ENCODE assay signal across 9 mouse cellular contexts in genomic region chr9:107633661-107634405, GRCm38 (mm10). TPM values are rescaled to one million over a fixed set of nuclear protein-coding genes. Genes with fewer than 3 reads are reported as not detected.
A peak's percentile ranks its signal among the peaks of the same experiment; 100 is the strongest.
DNase-seq lines count a peak whose midpoint lies in the region; ATAC-seq lines count a peak whose summit lies in the region.
"Had no signal": no experiment of that assay in that cellular context is flagged by ENCODE, and none has a peak within 500 bp of the region (broad histone marks: within the 10 kb centered on the region; RNA-seq: fewer than 3 reads in every experiment).

No protein-coding gene starts in this region.

- peak overlapping the region; percentile 93 for H3K9ac ChIP-seq in limb, embryonic 13.5 days
- peak overlapping the region; percentile 90 for H3K9ac ChIP-seq in midbrain, embryonic 15.5 days

- H3K4me1 ChIP-seq in embryonic facial prominence, embryonic 10.5 days: peaks cover 88% of the 10 kb centered on the region
- H3K4me1 ChIP-seq in limb, embryonic 13.5 days: peaks cover 67% of the 10 kb centered on the region
- H3K4me1 ChIP-seq in midbrain, embryonic 15.5 days: peaks cover 83% of the 10 kb centered on the region

- H3K4me2 ChIP-seq in limb, embryonic 13.5 days (replicated peaks): peak overlapping the region; percentile 100
- H3K4me2 ChIP-seq in midbrain, embryonic 15.5 days: peak overlapping the region; percentile 97

- H3K9me3 ChIP-seq in embryonic facial prominence, embryonic 10.5 days: no peaks in the 10 kb centered on the region
- no peaks in the 10 kb centered on the region for H3K9me3 ChIP-seq in limb, embryonic 13.5 days
- H3K9me3 ChIP-seq in midbrain, embryonic 15.5 days: no peaks in the 10 kb centered on the region

- intact Hi-C loops in heart, postnatal 10 days (cut with DNase I): loop anchor here (2.0 kb wide), 1 partner anchor 21 kb away; no protein-coding TSS in a partner anchor

- no peaks in the 10 kb centered on the region for H3K27me3 ChIP-seq in embryonic facial prominence, embryonic 10.5 days (replicated peaks; ENCODE audit: low read depth, poor library complexity, severe bottlenecking)
- no peaks in the 10 kb centered on the region for H3K27me3 ChIP-seq in limb, embryonic 13.5 days
- H3K27me3 ChIP-seq in midbrain, embryonic 15.5 days (replicated peaks): no peaks in the 10 kb centered on the region

- peak overlapping the region; percentile 95 for H3K4me3 ChIP-seq in embryonic facial prominence, embryonic 10.5 days
- H3K4me3 ChIP-seq in limb, embryonic 13.5 days: peak overlapping the region; percentile 92
- H3K4me3 ChIP-seq in midbrain, embryonic 15.5 days: peak overlapping the region; percentile 76

- peak overlapping the region; percentile 96 for H3K27ac ChIP-seq in embryonic facial prominence, embryonic 10.5 days (replicated peaks)
- peak overlapping the region; percentile 88 for H3K27ac ChIP-seq in limb, embryonic 13.5 days
- peak overlapping the region; percentile 92 for H3K27ac ChIP-seq in midbrain, embryonic 15.5 days

- no peak for ATAC-seq in limb, embryonic 13.5 days (ENCODE audit: low FRiP score, low read depth)
- no peak for ATAC-seq in midbrain, embryonic 15.5 days (replicated peaks)

- WGBS in embryonic facial prominence, embryonic 10.5 days: 3% methylated on average over 15 of the region's 15 CpGs
- WGBS in limb, embryonic 13.5 days: 1% methylated on average over 15 of the region's 15 CpGs
- 0% methylated on average over 15 of the region's 15 CpGs for WGBS in midbrain, embryonic 15.5 days

- DNase-seq in adrenal gland, postnatal 14 days: peak; percentile 65
- no peak for DNase-seq in adrenal gland, adult 18-20 months (ENCODE audit: low spot score in 2 of 2)
- DNase-seq in 3T3-L1 (ENCODE audit: low read depth, low spot score): peak; percentile 53
- peak; percentile 49 for DNase-seq in embryonic facial prominence, embryonic 10.5 days (ENCODE audit: low spot score)
- peak; percentile 59 to 72 for DNase-seq in heart, postnatal 10 days
- no peak for DNase-seq in right cerebral cortex, postnatal 14 days

- peaks cover 27% of the 10 kb centered on the region for H3K36me3 ChIP-seq in embryonic facial prominence, embryonic 10.5 days (replicated peaks)
- peaks cover 18% of the 10 kb centered on the region; the same call in 1 of the 2 replicates for H3K36me3 ChIP-seq in limb, embryonic 13.5 days
- H3K36me3 ChIP-seq in midbrain, embryonic 15.5 days (replicated peaks): no peaks in the 10 kb centered on the region

RNA-seq across cellular contexts. Expression of gene Gnai2, which starts 1.3 kb away (rescaled TPM):
- 249 and 284 TPM in 2 replicates for total RNA-seq in adrenal gland, postnatal 14 days (2021)
- total RNA-seq in adrenal gland, adult 18-20 months (2021): 100 to 1,000 TPM; 238 to 263 TPM
- polyA plus RNA-seq in embryonic facial prominence, embryonic 10.5 days (2016; fragmentation: Nextera tagmentation; extraction: Ambion mirVana): 334 and 363 TPM in 2 replicates
- 100 to 1,000 TPM; 422 to 478 TPM for total RNA-seq in heart, postnatal 10 days (2021)
- 383 and 392 TPM in 2 replicates for polyA plus RNA-seq in limb, embryonic 13.5 days (2015; fragmentation: Nextera tagmentation; extraction: Ambion mirVana)
- polyA plus RNA-seq in midbrain, embryonic 15.5 days (2015; fragmentation: Nextera tagmentation; extraction: Ambion mirVana): 299 and 386 TPM in 2 replicates

RNA-seq across cellular contexts. Expression of gene Sema3b, which starts 24.8 kb away (rescaled TPM):
- 8.3 and 8.7 TPM in 2 replicates for total RNA-seq in adrenal gland, postnatal 14 days (2021)
- total RNA-seq in adrenal gland, adult 18-20 months (2021): 1 to 10 TPM; 5.1 to 6.3 TPM
- 2.7 TPM in 2 replicates for polyA plus RNA-seq in embryonic facial prominence, embryonic 10.5 days (2016; fragmentation: Nextera tagmentation; extraction: Ambion mirVana)
- total RNA-seq in heart, postnatal 10 days (2021): 10 to 100 TPM; 15.4 to 17.3 TPM
- 8.0 and 8.6 TPM in 2 replicates for polyA plus RNA-seq in limb, embryonic 13.5 days (2015; fragmentation: Nextera tagmentation; extraction: Ambion mirVana)
- polyA plus RNA-seq in midbrain, embryonic 15.5 days (2015; fragmentation: Nextera tagmentation; extraction: Ambion mirVana): 4.3 and 4.9 TPM in 2 replicates

RNA-seq across cellular contexts. Expression of gene Slc38a3, which starts 35.5 kb away (rescaled TPM):
- 4.9 and 85.2 TPM in 2 replicates for total RNA-seq in adrenal gland, postnatal 14 days (2021)
- total RNA-seq in adrenal gland, adult 18-20 months (2021): under 1 TPM; 0.33 to 0.64 TPM
- polyA plus RNA-seq in embryonic facial prominence, embryonic 10.5 days (2016; fragmentation: Nextera tagmentation; extraction: Ambion mirVana): 5.6 and 6.6 TPM in 2 replicates
- total RNA-seq in heart, postnatal 10 days (2021): 10 to 100 TPM; 20.5 to 22.6 TPM
- polyA plus RNA-seq in limb, embryonic 13.5 days (2015; fragmentation: Nextera tagmentation; extraction: Ambion mirVana): 4.3 and 5.3 TPM in 2 replicates
- polyA plus RNA-seq in midbrain, embryonic 15.5 days (2015; fragmentation: Nextera tagmentation; extraction: Ambion mirVana): 31.8 and 40.4 TPM in 2 replicates

RNA-seq across cellular contexts. Expression of gene Gnat1, which starts 45.7 kb away (rescaled TPM):
- total RNA-seq in adrenal gland, postnatal 14 days (2021): 0.34 and 0.41 TPM in 2 replicates
- under 1 TPM; 0.22 to 0.56 TPM for total RNA-seq in adrenal gland, adult 18-20 months (2021)
- polyA plus RNA-seq in embryonic facial prominence, embryonic 10.5 days (2016; fragmentation: Nextera tagmentation; extraction: Ambion mirVana): 3.4 and 4.3 TPM in 2 replicates
- total RNA-seq in heart, postnatal 10 days (2021): not detected
- 0.74 and 1.0 TPM in 2 replicates for polyA plus RNA-seq in limb, embryonic 13.5 days (2015; fragmentation: Nextera tagmentation; extraction: Ambion mirVana)
- polyA plus RNA-seq in midbrain, embryonic 15.5 days (2015; fragmentation: Nextera tagmentation; extraction: Ambion mirVana): 2.1 and 2.2 TPM in 2 replicates
- total RNA-seq: heart, postnatal 36 days had no signal

RNA-seq across cellular contexts. Expression of gene Ifrd2, which starts 46.4 kb away (rescaled TPM):
- 42.1 and 43.1 TPM in 2 replicates for total RNA-seq in adrenal gland, postnatal 14 days (2021)
- total RNA-seq in adrenal gland, adult 18-20 months (2021): 10 to 100 TPM; 38.0 to 41.1 TPM
- polyA plus RNA-seq in embryonic facial prominence, embryonic 10.5 days (2016; fragmentation: Nextera tagmentation; extraction: Ambion mirVana): 59.7 and 72.1 TPM in 2 replicates
- total RNA-seq in heart, postnatal 10 days (2021): 10 to 100 TPM; 36.9 to 40.7 TPM
- polyA plus RNA-seq in limb, embryonic 13.5 days (2015; fragmentation: Nextera tagmentation; extraction: Ambion mirVana): 44.3 and 49.5 TPM in 2 replicates
- 14.5 and 16.9 TPM in 2 replicates for polyA plus RNA-seq in midbrain, embryonic 15.5 days (2015; fragmentation: Nextera tagmentation; extraction: Ambion mirVana)

Comparison
In these comparisons a context has a peak if more than half of its experiments do, and no peak if none do; other contexts are left out.
1. DNase-seq: peak in adrenal gland, postnatal 14 days (single experiment), 3T3-L1 (single experiment), embryonic facial prominence, embryonic 10.5 days (single experiment) and heart, postnatal 10 days (2 of 2); none in adrenal gland, adult 18-20 months (0 of 2) and right cerebral cortex, postnatal 14 days (single experiment).
2. Peak in every context shown above with its lines, with median percentiles within 50 percentile points of each other: H3K27ac ChIP-seq and H3K4me3 ChIP-seq.